Mouse (Mus musculus) lung, embryonic 14.5 days (tissue): ENCODE results near the gene Pip4p1. TPM values are rescaled to one million over a fixed set of nuclear protein-coding genes. Genes with fewer than 3 reads are reported as not detected.
"Not testable (repeated sequence)": the region's sequence is repeated elsewhere in the genome, so short reads cannot be mapped to it uniquely, and the experiment has no call there.

Source experiments
- ATAC-seq: fragments of 200-750 bp; cut with Nextera tagmentation; 2 replicates; pipeline ENCODE4 v1.8.0; 2017; ENCODE audit warnings: mild to moderate bottlenecking, moderate TSS enrichment, moderate library complexity; ENCODE audit not compliant: insufficient read depth
- DNase-seq: peaks from one replicate; pipeline ENCODE4 v3.0.0-alpha.2; 2015
- H3K27ac ChIP-seq: fragments of 300-500 bp; sonication (generic); 2 replicates; pipeline ENCODE4 v1.5.1; 2014; ENCODE audit warnings: low read depth, mild to moderate bottlenecking, moderate library complexity
- H3K27me3 ChIP-seq: fragments of 300-500 bp; sonication (generic); 2 replicates; pipeline ENCODE4 v1.6.1; 2014; ENCODE audit warnings: low read length, control low read depth; ENCODE audit not compliant: insufficient read depth
- H3K36me3 ChIP-seq: fragments of 300-500 bp; sonication (generic); 2 replicates; pipeline ENCODE4 v1.6.1; 2014; ENCODE audit warnings: control low read depth; ENCODE audit not compliant: insufficient read depth
- H3K4me1 ChIP-seq: fragments of 300-500 bp; sonication (generic); 2 replicates; pipeline ENCODE4 v1.6.1; 2014; ENCODE audit warnings: antibody characterized with exemption, control low read depth; ENCODE audit not compliant: insufficient read depth
- H3K4me2 ChIP-seq: fragments of 300-500 bp; sonication (generic); 2 replicates; pipeline ENCODE4 v1.6.1; 2014; ENCODE audit warnings: mild to moderate bottlenecking
- H3K4me3 ChIP-seq: fragments of 300-500 bp; sonication (generic); 2 replicates; pipeline ENCODE4 v1.5.1; 2014; ENCODE audit warnings: low read depth, low read length
- H3K9ac ChIP-seq: fragments of 300-500 bp; sonication (generic); 2 replicates; pipeline ENCODE4 v1.6.1; 2014
- H3K9me3 ChIP-seq: fragments of 300-500 bp; sonication (generic); 2 replicates; pipeline ENCODE4 v1.6.1; 2016; ENCODE audit warnings: low read depth, low read length, control low read depth
- CTCF ChIP-seq: IDR thresholded peaks from 2 replicates; pipeline ENCODE4 v1.5.1; 2016; ENCODE audit warnings: antibody characterized with exemption, low read depth
- WGBS: fragments of 180-500 bp; shearing (Covaris S2); extraction: QIAGEN DNeasy Blood & Tissue Kit; methylation state at CpG from one replicate; pipeline ENCODE4 v1.1.7; 2014; 5-methylcytosine and 5-hydroxymethylcytosine counted together
- polyA plus RNA-seq: library from polyadenylated mRNA; unstranded; fragments of >200 nt; fragmentation: Nextera tagmentation; extraction: Ambion mirVana; gene quantifications from 2 replicates; pipeline ENCODE4 v1.2.1, GENCODE M21; 2014

Gene Pip4p1
- polyA plus RNA-seq, 1 experiment from 2014 or later = 47.1 TPM

DNA sequence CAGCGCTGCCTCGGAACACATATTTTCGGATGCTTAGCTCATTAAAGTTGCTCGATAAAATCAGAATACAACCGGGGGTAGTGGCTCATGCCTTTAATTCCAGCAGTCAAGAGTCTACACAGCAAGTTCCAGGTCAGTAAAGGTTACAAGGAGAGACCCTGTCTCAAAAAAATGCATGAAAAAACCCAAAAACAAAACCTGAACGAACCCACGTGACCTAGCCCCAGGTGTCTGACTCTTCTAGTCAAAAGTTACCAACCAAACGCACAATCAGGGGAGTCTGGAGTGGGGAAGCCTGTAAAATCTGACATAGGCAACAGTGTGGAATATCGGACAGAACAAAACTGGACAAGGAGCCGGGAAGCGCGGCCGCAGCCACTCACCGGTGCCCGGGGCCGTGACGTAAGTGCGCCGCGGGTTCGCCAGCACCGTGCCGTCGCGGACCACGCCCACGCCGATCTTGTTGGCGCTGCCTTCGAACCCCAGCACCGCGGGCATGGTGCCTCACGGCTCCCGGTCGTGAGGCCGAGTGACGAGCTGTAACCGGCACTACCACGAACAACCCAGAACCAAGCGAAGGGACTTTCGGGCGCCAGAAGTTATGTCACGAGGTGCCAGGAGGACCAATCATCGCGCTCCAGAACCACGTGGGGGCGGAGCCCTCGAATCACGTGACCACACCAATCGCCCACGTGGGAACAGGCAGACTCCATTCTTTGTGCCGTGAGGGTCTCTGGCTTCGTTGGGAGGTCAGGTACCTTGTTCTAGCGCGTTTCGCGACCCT, 6.2 kb downstream of the Pip4p1 start, which contains the start of the genes Osgep and Apex1:
Gene Osgep, minus strand, starts transcription at position 613 of the 784 bp plus-strand sequence.
Gene Apex1, plus strand, starts transcription at position 688 of the 784 bp plus-strand sequence.
- ATAC-seq (peak; percentile 97), DNase-seq (peak; percentile 99)
- H3K4me3 ChIP-seq = peak within 1 kb of the TSS; percentile 82
- peak within 1 kb of the TSS; percentile 93 for H3K27ac ChIP-seq
- no peaks in the 10 kb centered on the region for H3K9me3 ChIP-seq
- H3K9ac ChIP-seq = peak within 1 kb of the TSS; percentile 85
- H3K36me3 ChIP-seq = peaks cover 45% of the 10 kb centered on the region
- H3K4me2 ChIP-seq = peak within 1 kb of the TSS; percentile 59
- no peaks in the 10 kb centered on the region for H3K27me3 ChIP-seq
- no peaks in the 10 kb centered on the region for H3K4me1 ChIP-seq
- TF ChIP-seq CTCF = no peak
- WGBS = under 1% methylated on average over 57 of the region's 57 CpGs

- H3K4me3 ChIP-seq = peak overlapping the region; percentile 82
- not testable (repeated sequence) for H3K27me3 ChIP-seq, ATAC-seq, DNase-seq, H3K9me3 ChIP-seq, H3K4me1 ChIP-seq
- H3K27ac ChIP-seq = peak overlapping the region; percentile 93; the same call in 1 of the 2 replicates
- WGBS = 64% methylated on average over 1 of the region's 1 CpGs
- peak overlapping the region; percentile 59 for H3K4me2 ChIP-seq
- peaks cover 40% of the 10 kb centered on the region for H3K36me3 ChIP-seq
- H3K9ac ChIP-seq = peak overlapping the region; percentile 85
Observed at GRCm38 (mm10) chr14:50923437-50923836, 7.2 kb downstream of the Pip4p1 start.

- H3K4me2 ChIP-seq = no peak overlapping the region
Observed at GRCm38 (mm10) chr14:50911356-50911755, 19.3 kb downstream of the Pip4p1 start.

GRCm38 (mm10) chr14:50908126-50908525, 22.5 kb downstream of the Pip4p1 start:
- ATAC-seq (no peak), DNase-seq (no peak)
- no peaks in the 10 kb centered on the region for H3K9me3 ChIP-seq
- no peaks in the 10 kb centered on the region for H3K27me3 ChIP-seq
- H3K4me1 ChIP-seq = 0 out of 2 replicates have a peak, but pooled peaks cover 4% of the 10 kb centered on the region
- TF ChIP-seq CTCF = no peak
- no peak overlapping the region for H3K9ac ChIP-seq
- H3K4me3 ChIP-seq = no peak overlapping the region
- WGBS = 71% methylated on average over 4 of the region's 4 CpGs
- H3K36me3 ChIP-seq = peaks cover 13% of the 10 kb centered on the region; the same call in 1 of the 2 replicates
- H3K27ac ChIP-seq = no peak overlapping the region
- no peak overlapping the region for H3K4me2 ChIP-seq

More at GRCm38 (mm10) chr14:50911356-50911755, 19.3 kb downstream of the Pip4p1 start:
- no peak for TF ChIP-seq CTCF
- ATAC-seq = no peak
- H3K36me3 ChIP-seq = peaks cover 40% of the 10 kb centered on the region
- DNase-seq = no peak
- H3K4me1 ChIP-seq = no peaks in the 10 kb centered on the region
- WGBS = 49% methylated on average over 3 of the region's 3 CpGs
- no peak overlapping the region for H3K9ac ChIP-seq
- H3K27me3 ChIP-seq = no peaks in the 10 kb centered on the region
- no peaks in the 10 kb centered on the region for H3K9me3 ChIP-seq
- no peak overlapping the region for H3K27ac ChIP-seq
- H3K4me3 ChIP-seq = no peak overlapping the region

DNA sequence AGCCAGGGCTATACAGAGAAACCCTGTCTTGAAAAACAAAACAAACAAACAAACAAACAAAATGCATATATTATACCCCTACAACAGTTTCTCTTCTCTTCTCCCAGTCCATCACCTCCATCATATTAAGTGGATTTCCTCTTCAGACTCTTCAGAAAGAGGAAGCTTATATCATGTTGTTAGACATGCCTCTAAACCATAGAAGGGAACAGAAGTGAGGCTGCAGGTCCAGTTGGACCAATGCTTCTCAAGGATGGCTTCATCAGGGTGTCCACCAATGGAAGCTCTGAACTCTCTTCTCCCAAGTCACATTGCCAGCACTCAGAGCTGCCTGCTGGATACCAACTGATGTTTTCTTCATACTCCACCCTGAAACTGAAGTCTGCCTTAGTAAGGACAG, 25.3 kb downstream of the Pip4p1 start:
- not testable (repeated sequence) for H3K4me3 ChIP-seq, ATAC-seq, H3K4me1 ChIP-seq, DNase-seq, H3K27ac ChIP-seq, H3K27me3 ChIP-seq, H3K9ac ChIP-seq, H3K4me2 ChIP-seq, H3K9me3 ChIP-seq, H3K36me3 ChIP-seq

DNA sequence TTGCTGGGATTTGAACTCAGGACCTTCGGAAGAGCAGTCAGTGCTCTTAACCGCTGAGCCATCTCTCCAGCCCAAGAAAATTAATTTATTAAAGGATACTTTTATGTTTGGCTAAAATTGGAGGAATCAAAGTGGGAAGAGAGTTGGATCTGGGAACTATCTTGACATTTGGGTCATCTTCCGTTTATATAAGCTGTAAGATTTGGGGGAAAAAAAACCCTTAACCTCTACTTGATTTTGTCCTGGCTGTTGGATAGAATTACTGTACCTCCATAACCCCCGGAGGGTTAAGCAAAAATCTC, 25.9 kb downstream of the Pip4p1 start:
- Histone ChIP-seq H3K4me1 (0 out of 2 replicates have a peak, but pooled peaks cover 4% of the 10 kb centered on the region), H3K27ac (no peak overlapping the region), H3K4me2 (no peak overlapping the region), H3K9me3 (no peaks in the 10 kb centered on the region), H3K9ac (no peak overlapping the region), H3K4me3 (no peak overlapping the region), H3K36me3 (no peaks in the 10 kb centered on the region), H3K27me3 (no peaks in the 10 kb centered on the region)
- 82% methylated on average over 4 of the region's 4 CpGs for WGBS
- TF ChIP-seq CTCF = no peak
- no peak for DNase-seq
- ATAC-seq = no peak

- peak; percentile 87 for ATAC-seq
- H3K9ac ChIP-seq = peak overlapping the region; percentile 43
- 4% methylated on average over 26 of the region's 26 CpGs for WGBS
Observed at GRCm38 (mm10) chr14:50903973-50904827, 26.5 kb downstream of the Pip4p1 start.

GRCm38 (mm10) chr14:50897992-50898391, 32.7 kb downstream of the Pip4p1 start:
- H3K4me3 ChIP-seq, H3K4me2 ChIP-seq, H3K9me3 ChIP-seq, H3K9ac ChIP-seq, H3K36me3 ChIP-seq, H3K4me1 ChIP-seq, DNase-seq, H3K27ac ChIP-seq, H3K27me3 ChIP-seq, ATAC-seq: not testable (repeated sequence)
- 93% methylated on average over 2 of the region's 2 CpGs for WGBS

More at GRCm38 (mm10) chr14:50903973-50904827, 26.5 kb downstream of the Pip4p1 start:
- no peaks in the 10 kb centered on the region for H3K27me3 ChIP-seq
- peak; percentile 68 for DNase-seq
- H3K9me3 ChIP-seq = no peaks in the 10 kb centered on the region
- H3K27ac ChIP-seq = no peak overlapping the region
- H3K36me3 ChIP-seq = no peaks in the 10 kb centered on the region
- peak overlapping the region; percentile 69 for H3K4me2 ChIP-seq
- H3K4me3 ChIP-seq = peak overlapping the region; percentile 37
- peak; percentile 60 for TF ChIP-seq CTCF
- 0 out of 2 replicates have a peak, but pooled peaks cover 4% of the 10 kb centered on the region for H3K4me1 ChIP-seq
